Mouse (Mus musculus): ENCODE data around the gene Aoah.

Gene Aoah

GRCm38 (mm10) chr13:21074847-21075246 lies 280.9 kb downstream of the Aoah start, which contains the start of gene Olfr1370:
Olfr1370 (minus strand) TSS chr13:21074947.
- DNase-seq (ENCODE audit: low read depth, low spot score) = no peak

DNA sequence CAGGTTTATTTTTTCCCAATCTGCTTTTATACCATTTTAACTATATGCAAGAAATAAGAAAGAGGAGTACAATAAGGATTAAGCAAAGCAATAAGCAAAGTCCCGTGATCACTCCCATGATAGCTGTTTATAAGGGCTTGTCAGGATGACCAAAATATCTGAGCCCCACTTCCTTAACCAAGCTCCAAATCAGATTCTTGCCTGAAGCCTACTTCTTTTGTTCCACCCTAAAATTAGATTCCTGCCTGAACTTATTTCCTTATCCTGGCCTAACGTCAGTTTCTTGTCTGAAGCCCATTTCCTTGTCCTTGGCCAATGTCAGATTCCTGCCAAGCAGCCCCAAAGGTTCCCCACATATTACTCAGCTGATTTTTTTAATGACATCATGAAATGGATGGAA lies 288.8 kb downstream of the Aoah start:
- DNase-seq (ENCODE audit: low read depth, low spot score) = no peak
